Mouse (Mus musculus) midbrain, embryonic 16.5 days (tissue): ENCODE data around the gene Vmn1r232. TPM values are rescaled to one million over a fixed set of nuclear protein-coding genes. Genes with fewer than 3 reads are reported as not detected.

Source experiments
- polyA plus RNA-seq: library from polyadenylated mRNA; unstranded; fragments of >200 nt; fragmentation: Nextera tagmentation; extraction: Ambion mirVana; gene quantifications from 2 replicates; pipeline ENCODE4 v1.2.1, GENCODE M21; 2015

Gene Vmn1r232
- polyA plus RNA-seq, 1 experiment from 2014 or later = not detected

Other genes starting within 250 kb of the Vmn1r232 start
- not detected in 2 replicates for gene Vmn1r226, start 236.9 kb downstream of the Vmn1r232 start, polyA plus RNA-seq
- not detected in 2 replicates for gene Vmn1r227, start 189.9 kb downstream of the Vmn1r232 start, polyA plus RNA-seq
- not detected in 2 replicates for gene Vmn1r228, start 133.6 kb downstream of the Vmn1r232 start, polyA plus RNA-seq
- gene Vmn1r229, start 108.2 kb downstream of the Vmn1r232 start, polyA plus RNA-seq = 0.01 TPM in 1 of 2 replicates, not detected in the other
- gene Vmn1r230, start 79.3 kb downstream of the Vmn1r232 start, polyA plus RNA-seq = not detected in 2 replicates
- not detected in 2 replicates for gene Vmn1r231, start 14.6 kb downstream of the Vmn1r232 start, polyA plus RNA-seq
- gene Ppp2r1a, start 25.6 kb upstream of the Vmn1r232 start, polyA plus RNA-seq = 746 and 783 TPM in 2 replicates
- gene Vmn1r233, start 76.8 kb upstream of the Vmn1r232 start, polyA plus RNA-seq = not detected in 2 replicates
- 17.1 and 18.8 TPM in 2 replicates for gene Zfp160, start 89.2 kb upstream of the Vmn1r232 start, polyA plus RNA-seq